Comparison of ENCODE assay signal across 9 mouse cellular contexts in the genomic region with DNA sequence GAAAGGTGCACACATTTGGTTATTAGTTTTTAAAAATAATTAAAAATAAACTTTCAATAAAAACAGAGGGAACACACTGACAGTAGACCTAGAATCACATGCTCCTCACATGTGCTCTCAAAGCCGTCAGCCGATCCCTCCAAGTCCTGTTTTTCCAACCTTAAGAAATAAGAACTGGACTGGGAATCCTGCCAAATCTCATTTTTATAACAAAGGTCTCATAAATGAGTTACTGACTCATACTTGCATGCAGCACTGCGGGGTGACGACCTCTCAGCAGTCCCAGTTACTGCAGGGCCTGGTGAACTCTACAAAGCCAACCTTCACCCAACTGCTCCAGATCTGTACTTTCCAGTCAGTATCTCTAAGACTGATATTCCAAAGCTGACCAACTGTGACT. TPM values are rescaled to one million over a fixed set of nuclear protein-coding genes. Genes with fewer than 3 reads are reported as not detected.
DNase-seq lines count a peak whose midpoint lies in the region; ATAC-seq and TF ChIP-seq lines count a peak whose summit lies in the region.
"Had no signal": no experiment of that assay in that cellular context is flagged by ENCODE, and none has a peak within 500 bp of the region (broad histone marks: within the 10 kb centered on the region; RNA-seq: fewer than 3 reads in every experiment).

No protein-coding gene starts in this region.

- H3K4me2 ChIP-seq in midbrain, postnatal 0 days (ENCODE audit: low read depth, low read length, poor library complexity, severe bottlenecking): no peak overlapping the region
- H3K4me2 ChIP-seq in midbrain, embryonic 16.5 days (ENCODE audit: low read length): no peak overlapping the region
- no peak overlapping the region for H3K4me2 ChIP-seq in stomach, embryonic 14.5 days (replicated peaks; ENCODE audit: low read depth, low read length)
- no peak overlapping the region for H3K4me2 ChIP-seq in hindbrain, embryonic 11.5 days (replicated peaks; ENCODE audit: low read depth, low read length)

- no peak overlapping the region for H3K9ac ChIP-seq in midbrain, postnatal 0 days (replicated peaks; ENCODE audit: low read length, poor library complexity, severe bottlenecking)
- no peak overlapping the region for H3K9ac ChIP-seq in midbrain, embryonic 16.5 days (ENCODE audit: low read depth, low read length)
- H3K9ac ChIP-seq in stomach, embryonic 14.5 days (replicated peaks; ENCODE audit: low read depth, low read length): no peak overlapping the region
- H3K9ac ChIP-seq in hindbrain, embryonic 11.5 days (ENCODE audit: low read depth, low read length): no peak overlapping the region
- H3K9ac ChIP-seq: liver, embryonic 14.5 days had no signal

- H3K36me3 ChIP-seq in midbrain, postnatal 0 days (ENCODE audit: insufficient read depth, low read length): no peaks in the 10 kb centered on the region
- no peaks in the 10 kb centered on the region; the same call in 1 of the 2 replicates for H3K36me3 ChIP-seq in midbrain, embryonic 16.5 days (ENCODE audit: control insufficient read depth, insufficient read depth, low read length)
- H3K36me3 ChIP-seq in stomach, embryonic 14.5 days (ENCODE audit: control insufficient read depth, insufficient read depth, low read length): no peaks in the 10 kb centered on the region; the same call in 1 of the 2 replicates
- no peaks in the 10 kb centered on the region for H3K36me3 ChIP-seq in hindbrain, embryonic 11.5 days (ENCODE audit: control insufficient read depth, insufficient read depth, low read length)

- WGBS in midbrain, postnatal 0 days: 56% methylated on average over 4 of the region's 4 CpGs
- WGBS in midbrain, embryonic 16.5 days: 64% methylated on average over 4 of the region's 4 CpGs
- 13% methylated on average over 4 of the region's 4 CpGs for WGBS in stomach, embryonic 14.5 days
- 85% methylated on average over 4 of the region's 4 CpGs for WGBS in hindbrain, embryonic 11.5 days

- no peaks in the 10 kb centered on the region for H3K27me3 ChIP-seq in midbrain, postnatal 0 days (ENCODE audit: insufficient read depth, low read length)
- no peaks in the 10 kb centered on the region for H3K27me3 ChIP-seq in midbrain, embryonic 16.5 days (ENCODE audit: control insufficient read depth, insufficient read depth, low read depth, low read length)
- H3K27me3 ChIP-seq in stomach, embryonic 14.5 days (ENCODE audit: control insufficient read depth, insufficient read depth, low read length): no peaks in the 10 kb centered on the region
- H3K27me3 ChIP-seq in hindbrain, embryonic 11.5 days (ENCODE audit: control insufficient read depth, insufficient read depth, low read length): no peaks in the 10 kb centered on the region

- H3K9me3 ChIP-seq in midbrain, postnatal 0 days (ENCODE audit: low read length): no peaks in the 10 kb centered on the region
- no peaks in the 10 kb centered on the region for H3K9me3 ChIP-seq in midbrain, embryonic 16.5 days (replicated peaks; ENCODE audit: control insufficient read depth, low read length, poor library complexity, severe bottlenecking)
- H3K9me3 ChIP-seq in stomach, embryonic 14.5 days (ENCODE audit: control insufficient read depth, low read depth, low read length): no peaks in the 10 kb centered on the region
- H3K9me3 ChIP-seq in hindbrain, embryonic 11.5 days (ENCODE audit: control insufficient read depth, low read length): no peaks in the 10 kb centered on the region

- peak; percentile 32 to 40 for DNase-seq in cerebellum, adult 18-20 months
- no peak for DNase-seq in cerebellum, adult 8-10 months
- peak; percentile 44 for DNase-seq in midbrain, postnatal 0 days (ENCODE audit: low spot score)
- peak; percentile 96 for DNase-seq in kidney, adult 9 months
- DNase-seq in hindbrain, embryonic 11.5 days (ENCODE audit: low spot score): no peak

- no peak overlapping the region for H3K27ac ChIP-seq in midbrain, postnatal 0 days (ENCODE audit: low read depth, low read length)
- H3K27ac ChIP-seq in midbrain, embryonic 16.5 days (ENCODE audit: low read length): no peak overlapping the region
- H3K27ac ChIP-seq in stomach, embryonic 14.5 days (ENCODE audit: low read length): no peak overlapping the region
- no peak overlapping the region for H3K27ac ChIP-seq in hindbrain, embryonic 11.5 days (ENCODE audit: low read depth, low read length)
- H3K27ac ChIP-seq: liver, embryonic 14.5 days had no signal

- ATAC-seq in midbrain, postnatal 0 days (ENCODE audit: low FRiP score): no peak
- ATAC-seq in midbrain, embryonic 16.5 days: no peak
- peak; percentile 70; the same call in 1 of the 2 replicates for ATAC-seq in stomach, embryonic 14.5 days (ENCODE audit: insufficient number of reproducible peaks, insufficient read depth, low FRiP score, low read depth)
- no peak for ATAC-seq in inflammation-experienced regulatory T-cells, adult 6 months
- ATAC-seq in hindbrain, embryonic 11.5 days (ENCODE audit: low FRiP score): no peak

- no peak overlapping the region for H3K4me3 ChIP-seq in midbrain, postnatal 0 days (ENCODE audit: low read depth, low read length)
- no peak overlapping the region for H3K4me3 ChIP-seq in midbrain, embryonic 16.5 days (ENCODE audit: low read depth, low read length)
- H3K4me3 ChIP-seq in stomach, embryonic 14.5 days (ENCODE audit: low read depth, low read length): no peak overlapping the region
- H3K4me3 ChIP-seq in hindbrain, embryonic 11.5 days (ENCODE audit: low read depth, low read length): no peak overlapping the region

- H3K4me1 ChIP-seq in midbrain, postnatal 0 days (ENCODE audit: insufficient read depth, low read length): no peaks in the 10 kb centered on the region
- peaks cover 9% of the 10 kb centered on the region; the same call in 1 of the 2 replicates for H3K4me1 ChIP-seq in midbrain, embryonic 16.5 days (ENCODE audit: control insufficient read depth, insufficient read depth, low read length)
- peaks cover 2% of the 10 kb centered on the region; the same call in 1 of the 2 replicates for H3K4me1 ChIP-seq in stomach, embryonic 14.5 days (ENCODE audit: control insufficient read depth, insufficient read depth, low read length)
- H3K4me1 ChIP-seq in hindbrain, embryonic 11.5 days (replicated peaks; ENCODE audit: control insufficient read depth, insufficient read depth, low read length): no peaks in the 10 kb centered on the region

- no peak for TF ChIP-seq CTCF in midbrain, postnatal 0 days (IDR thresholded peaks at IDR 0.05)

RNA-seq across cellular contexts. Expression of gene Sptbn1, which starts 58.5 kb away (rescaled TPM):
- total RNA-seq in midbrain, postnatal 0 days (2014; rRNA removed): 294 and 367 TPM in 2 replicates
- 170 and 173 TPM in 2 replicates for polyA plus RNA-seq in midbrain, postnatal 0 days (2015; fragmentation: Nextera tagmentation; extraction: Ambion mirVana)
- polyA plus RNA-seq in midbrain, embryonic 16.5 days (2015; fragmentation: Nextera tagmentation; extraction: Ambion mirVana): 185 TPM in 2 replicates
- polyA plus RNA-seq in stomach, embryonic 14.5 days (2014; fragmentation: Nextera tagmentation; extraction: Ambion mirVana): 136 and 137 TPM in 2 replicates
- 100 to 1,000 TPM in 1 of 3 experiments, 10 to 100 TPM in 2; 72.4 to 101 (median 89.7) TPM for polyA plus RNA-seq in inflammation-experienced regulatory T-cells, adult 6 months (2017; shearing (Covaris generic))
- 96.0 and 106 TPM in 2 replicates for polyA plus RNA-seq in hindbrain, embryonic 11.5 days (2014; fragmentation: Nextera tagmentation; extraction: Ambion mirVana)

Comparison
In these comparisons a context has a peak if more than half of its experiments do, and no peak if none do; other contexts are left out.
1. DNase-seq: peak in cerebellum, adult 18-20 months (2 of 2), midbrain, postnatal 0 days (single experiment) and kidney, adult 9 months (single experiment); none in cerebellum, adult 8-10 months (single experiment) and hindbrain, embryonic 11.5 days (single experiment).